Mouse (Mus musculus): Measurements from ENCODE around the gene Atxn2.

DNA sequence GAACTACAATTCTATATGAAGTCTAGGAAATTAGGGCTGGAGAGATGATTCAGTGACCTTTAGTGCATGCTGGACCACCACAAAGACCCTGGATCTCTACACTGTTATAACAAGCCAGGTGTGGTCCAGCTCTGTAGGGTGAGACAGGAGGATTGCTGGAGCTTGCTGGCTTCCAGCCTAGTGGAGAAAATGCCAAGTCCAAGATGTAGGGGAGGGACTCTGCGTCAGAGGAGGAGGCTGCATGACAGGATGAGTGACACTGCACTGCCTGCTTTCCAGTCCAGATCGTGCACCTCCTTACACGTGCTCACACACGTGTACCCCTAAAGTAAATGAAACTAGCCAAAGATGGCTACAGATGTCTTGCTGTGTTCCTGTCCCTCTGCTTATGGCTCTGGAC lies 48.8 kb downstream of the Atxn2 start:
- TF ChIP-seq ZNF384 (IDR thresholded peaks at IDR 0.05; ENCODE audit: low read depth, low read length) (no peak), MAFK (IDR thresholded peaks at IDR 0.05; ENCODE audit: insufficient read depth, low read depth, low read length) (no peak), HCFC1 (IDR thresholded peaks at IDR 0.05; ENCODE audit: borderline replicate concordance, insufficient read depth, low read length) (no peak), CHD2 (IDR thresholded peaks at IDR 0.05; ENCODE audit: low read depth, low read length) (no peak)
